Comparison of ENCODE assay signal across 10 mouse cellular contexts in genomic region chr6:127086739-127087138, GRCm38 (mm10). TPM values are rescaled to one million over a fixed set of nuclear protein-coding genes. Genes with fewer than 3 reads are reported as not detected.
DNase-seq lines count a peak whose midpoint lies in the region; ATAC-seq and TF ChIP-seq lines count a peak whose summit lies in the region.
"Had no signal": no experiment of that assay in that cellular context is flagged by ENCODE, and none has a peak within 500 bp of the region (broad histone marks: within the 10 kb centered on the region; RNA-seq: fewer than 3 reads in every experiment).

No protein-coding gene starts in this region.

- peaks cover 43% of the 10 kb centered on the region for H3K36me3 ChIP-seq in embryonic facial prominence, embryonic 10.5 days (replicated peaks)

- DNase-seq in gastrocnemius, adult 2 months: no peak
- DNase-seq in gastrocnemius, postnatal 14 days: no peak
- peak; percentile 32 for DNase-seq in thymus, postnatal 14 days
- DNase-seq in thymus, adult 18-20 months: no peak
- peak; percentile 69 for DNase-seq in heart, postnatal 4 days
- peak; percentile 43 for DNase-seq in thymus, postnatal 4 days
- DNase-seq in embryonic facial prominence, embryonic 10.5 days (ENCODE audit: low spot score): no peak

- H3K27ac ChIP-seq in gastrocnemius, adult 2 months: no peak overlapping the region
- no peak overlapping the region for H3K27ac ChIP-seq in embryonic facial prominence, embryonic 10.5 days (replicated peaks)

- H3K4me3 ChIP-seq in gastrocnemius, adult 2 months: no peak overlapping the region
- H3K4me3 ChIP-seq in embryonic facial prominence, embryonic 10.5 days: no peak overlapping the region

- intact Hi-C loops in gastrocnemius, adult 2 months (cut with DNase I): loop anchor here (5.0 kb wide), 1 partner anchor 129 kb away; no protein-coding TSS in a partner anchor
- intact Hi-C loops in gastrocnemius, postnatal 14 days (cut with DNase I; ENCODE audit: low total_unique reads): no loop called here

- 71% methylated on average over 4 of the region's 4 CpGs for WGBS in embryonic facial prominence, embryonic 10.5 days

- H3K4me1 ChIP-seq in embryonic facial prominence, embryonic 10.5 days: no peaks in the 10 kb centered on the region

- peaks cover 8% of the 10 kb centered on the region for H3K27me3 ChIP-seq in embryonic facial prominence, embryonic 10.5 days (replicated peaks; ENCODE audit: low read depth, poor library complexity, severe bottlenecking)

- no peaks in the 10 kb centered on the region for H3K9me3 ChIP-seq in embryonic facial prominence, embryonic 10.5 days

- TF ChIP-seq CTCF in gastrocnemius, adult 2 months (IDR thresholded peaks at IDR 0.05): peak; percentile 52

- ATAC-seq in CD4-positive, CD25-positive, alpha-beta regulatory T cell, adult 4 months: no peak

RNA-seq across cellular contexts. Expression of gene Fgf23, which starts 14.0 kb away (rescaled TPM):
- total RNA-seq in gastrocnemius, adult 2 months (2021): not detected
- not detected for total RNA-seq in gastrocnemius, postnatal 14 days (2021)
- total RNA-seq in heart, postnatal 4 days (2021): under 1 TPM in 1 of 2 experiments, not detected in 1; 0.14 TPM
- polyA plus RNA-seq in CD4-positive, CD25-positive, alpha-beta regulatory T cell, adult 4 months (2017; shearing (Covaris generic)): not detected
- 0.08 and 0.16 TPM in 2 replicates for polyA plus RNA-seq in embryonic facial prominence, embryonic 10.5 days (2016; fragmentation: Nextera tagmentation; extraction: Ambion mirVana)
- polyA plus RNA-seq: embryonic facial prominence, embryonic 14.5 days; neural tube, embryonic 11.5 days had no signal

RNA-seq across cellular contexts. Expression of gene Tigar, which starts 22.6 kb away (rescaled TPM):
- 100 to 1,000 TPM in 1 of 2 experiments, 10 to 100 TPM in 1; 76.6 to 103 TPM for total RNA-seq in gastrocnemius, adult 2 months (2021)
- total RNA-seq in gastrocnemius, postnatal 14 days (2021): 10 to 100 TPM; 16.4 to 18.9 TPM
- total RNA-seq in heart, postnatal 4 days (2021): 10 to 100 TPM; 29.4 to 32.9 TPM
- polyA plus RNA-seq in CD4-positive, CD25-positive, alpha-beta regulatory T cell, adult 4 months (2017; shearing (Covaris generic)): 10 to 100 TPM in 1 of 2 experiments, 1 to 10 TPM in 1; 7.6 to 10.6 TPM
- polyA plus RNA-seq in embryonic facial prominence, embryonic 10.5 days (2016; fragmentation: Nextera tagmentation; extraction: Ambion mirVana): 5.7 and 7.2 TPM in 2 replicates

Comparison
In these comparisons a context has a peak if more than half of its experiments do, and no peak if none do; other contexts are left out.
1. DNase-seq: peak in thymus, postnatal 14 days (single experiment), heart, postnatal 4 days (single experiment) and thymus, postnatal 4 days (single experiment); none in gastrocnemius, adult 2 months (single experiment), gastrocnemius, postnatal 14 days (single experiment), thymus, adult 18-20 months (0 of 2) and embryonic facial prominence, embryonic 10.5 days (single experiment).